Mouse (Mus musculus) cortical plate, adult 2 months (tissue): ENCODE measurements at regions not wholly inside any gene's neighbourhood (a gene's known extent, or its start where the extent isn't known, plus 50 kb on each side); places are given as distances from the start of the nearest gene placed in this dataset.

Source experiments
- CTCF ChIP-seq: fragments of 200-500 bp; IDR thresholded peaks from 2 replicates; pipeline ENCODE4 v1.5.1; 2011; ENCODE audit warnings: mild to moderate bottlenecking, control low read depth, low read length; ENCODE audit not compliant: insufficient read depth; ENCODE audit errors: extremely low read depth
- POLR2A ChIP-seq: fragments of 200-500 bp; IDR thresholded peaks from 2 replicates; pipeline ENCODE4 v1.6.1; 2011; ENCODE audit warnings: mild to moderate bottlenecking, low read length, control low read depth; ENCODE audit not compliant: insufficient read depth; ENCODE audit errors: extremely low read depth

DNA sequence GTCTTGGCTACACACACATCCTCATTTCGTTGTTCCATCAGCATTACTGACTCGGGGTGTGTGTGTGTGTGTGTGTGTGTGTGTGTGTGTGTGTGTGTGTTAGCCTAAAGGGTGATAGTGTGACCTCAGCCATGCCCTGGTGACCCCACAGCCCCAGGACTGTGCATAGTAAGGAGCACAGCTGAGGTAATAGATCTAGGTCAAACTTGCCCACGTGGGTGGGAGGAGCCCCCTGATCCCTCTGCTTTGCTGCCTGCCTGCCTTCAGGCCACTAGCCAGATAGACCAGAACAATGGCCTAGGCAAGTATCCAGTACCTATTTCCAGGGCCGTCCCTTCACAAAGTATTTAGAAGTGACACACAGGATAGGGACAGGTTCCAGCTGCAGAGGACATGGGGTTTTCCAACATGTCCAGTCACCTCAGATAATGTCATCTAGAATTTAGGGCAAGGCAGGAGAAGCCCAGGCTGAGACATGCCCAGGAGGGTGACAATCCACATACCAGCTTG, 70.6 kb upstream of the Nectin1 start:
- TF ChIP-seq CTCF: no peak
- no peak for TF ChIP-seq POLR2A
